Mouse (Mus musculus) testis, adult 10 weeks (tissue): ENCODE results near the gene Adam8. TPM values are rescaled to one million over a fixed set of nuclear protein-coding genes. Genes with fewer than 3 reads are reported as not detected.

Experiments used
- polyA plus RNA-seq: library from polyadenylated mRNA; stranded (reverse); fragments of 350-450 nt; fragmentation: Illumina TruSeq; extraction: RNeasy Lipid Tissue Mini Kit (QIAGEN cat#74804); gene quantifications from one replicate; pipeline ENCODE4 v1.2.3, GENCODE M21; 2014; ENCODE audit warnings: low read depth, low replicate concordance

Gene Adam8
- polyA plus RNA-seq = 0.56 TPM

DNA sequence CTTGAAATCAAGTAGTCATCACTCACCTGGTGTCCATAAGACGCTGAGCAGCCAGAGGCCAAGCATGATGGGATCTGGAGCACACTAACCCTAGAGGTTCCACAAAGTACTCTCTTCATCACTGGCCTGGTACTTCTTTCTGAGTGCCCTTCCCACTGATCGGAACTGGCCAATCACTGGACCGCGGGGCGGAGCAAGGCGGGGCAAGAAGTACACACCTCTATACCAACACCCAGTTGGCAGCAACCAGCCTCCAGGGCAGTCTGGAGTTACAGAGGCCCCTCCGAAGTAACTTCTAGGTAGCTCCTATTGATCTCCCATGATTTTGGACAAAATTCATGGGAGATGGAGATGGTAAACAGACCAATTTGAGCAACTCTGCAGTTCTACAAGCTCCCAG, at the start of gene Adam8:
Adam8 (minus strand) TSS at position 157 of the 400 bp plus-strand sequence.

DNA sequence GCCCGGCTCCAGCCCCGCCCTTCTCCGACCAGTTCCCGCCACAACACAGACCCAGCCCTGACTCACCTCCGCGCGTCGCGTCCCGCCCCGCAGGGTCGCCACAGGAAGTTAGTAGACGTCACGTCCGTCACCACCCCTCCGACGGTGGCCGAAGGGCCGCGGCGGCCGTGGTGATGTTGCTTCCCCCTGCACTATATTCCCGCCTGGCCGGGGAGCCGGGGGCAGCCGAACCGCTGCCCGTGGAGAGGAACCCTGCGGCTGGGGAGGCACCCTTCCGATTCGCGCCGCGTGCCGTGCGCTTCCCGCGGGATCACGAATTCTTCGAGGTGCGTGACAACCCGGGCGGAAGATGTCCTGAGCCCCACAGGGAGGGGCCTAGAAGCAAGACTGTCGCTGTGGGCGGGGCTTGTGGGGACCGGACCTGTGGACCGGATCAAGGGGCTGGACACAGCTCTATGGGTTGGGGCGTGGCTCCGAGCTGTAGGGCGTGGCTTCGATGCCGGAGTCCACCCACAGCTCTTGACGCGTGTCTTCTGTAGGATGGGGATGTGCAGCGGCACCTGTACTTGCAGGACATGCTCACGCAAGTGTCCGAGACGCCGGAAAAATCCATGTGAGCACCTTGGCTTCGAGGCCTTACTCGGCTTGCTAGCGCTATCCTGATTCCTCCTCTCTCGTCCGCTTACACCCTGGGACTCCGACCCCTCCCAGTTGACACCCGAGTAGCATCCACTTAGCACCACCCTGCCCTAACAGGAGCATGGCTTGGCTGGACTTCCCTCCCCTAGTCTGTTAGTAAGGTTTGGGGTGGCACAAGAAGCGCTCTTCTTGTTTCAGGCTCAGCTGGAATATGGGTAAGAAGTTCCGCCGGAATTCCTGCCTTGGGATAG, 44.2 kb upstream of the Adam8 start, which contains the start of the genes Zfp511 and Tubgcp2:
Zfp511 (plus strand) TSS at position 111 of the 890 bp plus-strand sequence.
Tubgcp2 (minus strand) TSS at position 389 of the 890 bp plus-strand sequence.

DNA sequence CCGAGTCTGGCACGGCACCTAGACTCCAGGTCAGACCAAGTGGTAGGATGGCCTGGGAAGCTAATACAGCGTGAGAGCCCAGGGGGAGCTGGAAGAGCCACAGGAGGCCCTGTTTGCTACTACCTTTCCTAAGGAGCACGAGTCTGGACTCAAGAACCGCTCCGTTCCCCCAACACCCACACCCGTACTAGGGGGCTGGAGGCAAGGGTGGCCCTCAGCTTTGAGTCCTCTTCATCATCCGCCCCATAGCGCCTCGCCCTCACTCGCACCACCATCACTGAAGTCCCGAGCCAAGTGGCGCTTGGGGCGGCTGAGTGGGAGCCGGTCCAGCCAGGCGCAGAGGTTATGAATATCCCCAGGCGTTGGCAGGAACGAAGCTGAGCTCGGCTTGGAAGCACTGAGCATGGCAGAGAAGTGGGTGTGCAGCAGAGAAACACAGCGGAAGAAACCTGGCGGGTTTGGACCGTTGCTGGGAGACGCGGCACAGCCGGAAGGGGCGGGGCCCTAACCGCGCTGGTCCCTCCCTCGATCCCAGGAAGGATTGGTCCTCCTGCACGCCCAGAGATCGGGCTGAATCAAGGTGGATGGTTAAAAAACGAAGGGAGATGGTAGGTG, 14.0 kb downstream of the Adam8 start, which contains the start of gene 6430531B16Rik:
6430531B16Rik (minus strand) TSS at position 478 of the 615 bp plus-strand sequence.

GRCm38 (mm10) chr7:139943674-139944281, 48.6 kb downstream of the Adam8 start, which contains the start of gene Utf1:
TSS of gene Utf1 (plus strand) at chr7:139943789.

Other genes with a start within 250 kb of the Adam8 start
- gene Adgra1, start 158.4 kb downstream of the Adam8 start, polyA plus RNA-seq = not detected
- gene Kndc1, start 97.9 kb downstream of the Adam8 start, polyA plus RNA-seq = 1.8 TPM
- gene Utf1, start 48.8 kb downstream of the Adam8 start, polyA plus RNA-seq = not detected
- 12.0 TPM for gene 6430531B16Rik, start 13.8 kb downstream of the Adam8 start, polyA plus RNA-seq
- 23.5 TPM for gene Zfp511, start 43.8 kb upstream of the Adam8 start, polyA plus RNA-seq
- 55.8 TPM for gene Tubgcp2, start 44.1 kb upstream of the Adam8 start, polyA plus RNA-seq
- not detected for gene Msx3, start 56.5 kb upstream of the Adam8 start, polyA plus RNA-seq
- gene Caly, start 90.0 kb upstream of the Adam8 start, polyA plus RNA-seq = not detected
- gene Prap1, start 100.8 kb upstream of the Adam8 start, polyA plus RNA-seq = not detected
- gene Fuom, start 109.9 kb upstream of the Adam8 start, polyA plus RNA-seq = 0.53 TPM
- gene Paox, start 123.2 kb upstream of the Adam8 start, polyA plus RNA-seq = 1.2 TPM
- 14.5 TPM for gene Echs1, start 123.9 kb upstream of the Adam8 start, polyA plus RNA-seq
- gene Mtg1, start 145.0 kb upstream of the Adam8 start, polyA plus RNA-seq = 3.1 TPM
- gene Sprn, start 162.3 kb upstream of the Adam8 start, polyA plus RNA-seq = 0.15 TPM
- gene Olfr522, start 172.2 kb upstream of the Adam8 start, polyA plus RNA-seq = not detected
- gene Olfr523, start 180.7 kb upstream of the Adam8 start, polyA plus RNA-seq = not detected
- gene Olfr524, start 213.4 kb upstream of the Adam8 start, polyA plus RNA-seq = not detected
- not detected for gene Cd163l1, start 225.7 kb upstream of the Adam8 start, polyA plus RNA-seq